Mouse (Mus musculus): ENCODE measurements around the gene BC005561. TPM values are rescaled to one million over a fixed set of nuclear protein-coding genes. Genes with fewer than 3 reads are reported as not detected.

Gene BC005561
- total RNA-seq, 2 experiments from 2014 or later = 9.0 to 12.0 TPM

DNA sequence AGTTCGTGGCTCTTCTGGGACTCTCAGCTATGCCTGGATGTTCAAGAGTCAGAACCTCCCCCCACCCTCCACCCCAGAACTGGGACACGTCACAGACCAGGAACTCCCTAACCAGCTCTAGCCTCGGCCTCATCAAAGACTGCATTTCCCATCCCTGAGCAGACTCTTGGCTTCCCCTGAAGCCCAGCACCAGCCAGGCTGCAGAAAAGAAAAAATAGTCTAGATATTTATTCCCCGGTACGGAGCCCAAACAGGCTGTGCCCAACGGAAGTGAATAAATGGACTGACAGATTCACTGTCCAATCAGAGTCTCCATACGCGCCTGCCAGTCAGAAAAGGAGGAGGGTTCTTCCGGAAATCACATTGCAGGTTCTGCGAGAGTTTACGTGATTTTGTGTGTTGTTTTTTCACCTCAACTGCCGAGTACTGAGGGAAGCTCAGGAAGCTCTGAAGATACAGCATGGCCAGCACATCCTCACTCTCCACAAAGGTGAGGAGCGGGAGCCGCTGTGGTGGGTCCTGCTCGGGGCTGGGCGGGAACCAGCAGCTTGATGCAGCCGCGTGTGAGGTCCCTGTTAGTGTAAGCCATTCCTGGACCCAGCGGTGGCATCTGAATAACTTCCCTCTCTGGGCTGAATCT lies 63.2 kb downstream of the BC005561 start:
- DNase-seq (ENCODE audit: low spot score in 2 of 2) = peak; percentile 66 to 77

Other genes with a start within 250 kb of the BC005561 start
- gene Ibsp, start 209.2 kb upstream of the BC005561 start, total RNA-seq (2021) = under 1 TPM in 1 of 2 experiments, not detected in 1; 0.43 TPM
- gene Mepe, start 183.0 kb upstream of the BC005561 start, total RNA-seq (2021) = not detected
- gene Spp1, start 73.2 kb upstream of the BC005561 start, total RNA-seq (2021) = 10 to 100 TPM; 52.8 to 84.0 TPM
- 10 to 100 TPM; 34.4 to 39.9 TPM for gene Pkd2, start 48.9 kb upstream of the BC005561 start, total RNA-seq (2021)